In the genomic region with DNA sequence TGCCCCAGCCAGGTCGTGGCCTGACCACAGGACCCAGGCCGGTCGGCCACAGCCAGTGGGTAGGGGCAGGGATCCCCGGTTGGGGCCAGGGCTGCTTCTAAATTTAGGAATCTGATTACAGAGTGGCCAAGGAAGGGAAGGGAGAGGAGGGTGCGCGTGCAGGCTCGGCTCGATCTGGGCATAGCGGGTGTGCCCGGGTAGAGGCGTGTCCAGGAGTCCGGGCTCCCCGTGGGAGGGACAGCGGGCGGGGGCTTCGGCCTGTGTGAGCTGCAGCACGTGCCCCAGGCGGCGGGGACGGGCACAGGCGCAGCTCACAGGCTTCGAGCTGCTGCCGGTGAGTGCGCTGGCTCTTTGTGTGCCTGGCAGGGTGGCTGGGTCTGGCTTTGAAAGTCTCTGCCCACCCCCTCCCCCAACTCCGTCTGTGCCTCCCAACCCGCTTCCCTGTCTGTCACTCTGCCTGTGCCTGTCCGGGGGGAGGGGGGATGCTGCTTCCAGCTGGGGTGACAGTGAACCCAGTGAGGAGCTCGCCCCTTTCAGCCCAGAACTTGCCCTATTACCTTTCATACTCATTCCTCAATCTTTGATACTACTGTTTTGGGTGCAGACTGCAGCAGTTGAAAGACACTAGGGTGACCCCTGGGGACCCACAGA, we compare ENCODE assay signal across 8 mouse cellular contexts. TPM values are rescaled to one million over a fixed set of nuclear protein-coding genes. Genes with fewer than 3 reads are reported as not detected.
DNase-seq lines count a peak whose midpoint lies in the region; ATAC-seq and TF ChIP-seq lines count a peak whose summit lies in the region.

A gene (plus strand): TSS at position 235 of the 651 bp plus-strand sequence.

- 0 out of 2 replicates have a peak, but pooled peaks cover 8% of the 10 kb centered on the region for H3K36me3 ChIP-seq in intestine, embryonic 16.5 days (ENCODE audit: control insufficient read depth, insufficient read depth, low read length)
- peaks cover 19% of the 10 kb centered on the region for H3K36me3 ChIP-seq in limb, embryonic 14.5 days (ENCODE audit: control insufficient read depth, insufficient read depth, low read length)
- peaks cover 21% of the 10 kb centered on the region for H3K36me3 ChIP-seq in midbrain, embryonic 14.5 days (ENCODE audit: control insufficient read depth, insufficient read depth, low read length)
- H3K36me3 ChIP-seq in thymus, adult 2 months (ENCODE audit: control insufficient read depth, insufficient read depth, low read length): no peaks in the 10 kb centered on the region

- peak within 1 kb of the TSS; percentile 87 for H3K9ac ChIP-seq in intestine, embryonic 16.5 days (ENCODE audit: low read depth, low read length)
- H3K9ac ChIP-seq in limb, embryonic 14.5 days (ENCODE audit: low read depth, low read length, severe bottlenecking): peak within 1 kb of the TSS; percentile 86
- H3K9ac ChIP-seq in midbrain, embryonic 14.5 days (replicated peaks; ENCODE audit: low read length): peak within 1 kb of the TSS; percentile 95

- 5% methylated on average over 28 of the region's 28 CpGs for WGBS in intestine, embryonic 16.5 days
- WGBS in limb, embryonic 14.5 days: 3% methylated on average over 26 of the region's 28 CpGs
- WGBS in midbrain, embryonic 14.5 days: under 1% methylated on average over 28 of the region's 28 CpGs
- WGBS in thymus, adult 2 months: 3% methylated on average over 27 of the region's 28 CpGs

- TF ChIP-seq POLR2A in limb, embryonic 14.5 days (IDR thresholded peaks at IDR 0.05; ENCODE audit: borderline replicate concordance, extremely low read depth, insufficient read depth, insufficient read length): 0 out of 2 replicates have a peak, but pooled peaks have one; percentile 18
- no peak for TF ChIP-seq POLR2A in thymus, adult 2 months (IDR thresholded peaks at IDR 0.05; ENCODE audit: control insufficient read depth, extremely low read depth, insufficient read depth, low read length, poor library complexity)

- H3K4me1 ChIP-seq in intestine, embryonic 16.5 days (ENCODE audit: control insufficient read depth, insufficient read depth, low read length): peaks cover 49% of the 10 kb centered on the region
- H3K4me1 ChIP-seq in limb, embryonic 14.5 days (ENCODE audit: control insufficient read depth, insufficient read depth, low read length): peaks cover 46% of the 10 kb centered on the region
- peaks cover 57% of the 10 kb centered on the region for H3K4me1 ChIP-seq in midbrain, embryonic 14.5 days (ENCODE audit: control insufficient read depth, insufficient read depth, low read length)
- peaks cover 35% of the 10 kb centered on the region for H3K4me1 ChIP-seq in thymus, adult 2 months (replicated peaks; ENCODE audit: control insufficient read depth, insufficient read depth, low read length)

- H3K27ac ChIP-seq in intestine, embryonic 16.5 days (ENCODE audit: low read length): peak within 1 kb of the TSS; percentile 83
- H3K27ac ChIP-seq in limb, embryonic 14.5 days (replicated peaks; ENCODE audit: low read depth, low read length): peak within 1 kb of the TSS; percentile 91
- peak within 1 kb of the TSS; percentile 98 for H3K27ac ChIP-seq in midbrain, embryonic 14.5 days (replicated peaks; ENCODE audit: low read depth, low read length)
- H3K27ac ChIP-seq in thymus, adult 2 months (ENCODE audit: control insufficient read depth, insufficient read depth, low read length): no peak within 1 kb of the TSS; the same call in 1 of the 2 replicates

- no peaks in the 10 kb centered on the region for H3K9me3 ChIP-seq in intestine, embryonic 16.5 days (ENCODE audit: control insufficient read depth, low read length)
- H3K9me3 ChIP-seq in limb, embryonic 14.5 days (ENCODE audit: control insufficient read depth, low read length): 0 out of 2 replicates have a peak, but pooled peaks cover 3% of the 10 kb centered on the region
- H3K9me3 ChIP-seq in midbrain, embryonic 14.5 days (ENCODE audit: control insufficient read depth, low read length): no peaks in the 10 kb centered on the region

- H3K4me2 ChIP-seq in intestine, embryonic 16.5 days (ENCODE audit: low read depth, low read length): peak within 1 kb of the TSS; percentile 92
- H3K4me2 ChIP-seq in limb, embryonic 14.5 days (replicated peaks; ENCODE audit: low read depth, low read length, severe bottlenecking): peak within 1 kb of the TSS; percentile 82
- peak within 1 kb of the TSS; percentile 93 for H3K4me2 ChIP-seq in midbrain, embryonic 14.5 days (ENCODE audit: low read length)

- no peak for TF ChIP-seq CTCF in thymus, adult 2 months (IDR thresholded peaks at IDR 0.05; ENCODE audit: borderline replicate concordance, control insufficient read depth, extremely low read depth, insufficient read depth, low read length, poor library complexity)

- H3K4me3 ChIP-seq in intestine, embryonic 16.5 days (ENCODE audit: low read length): peak within 1 kb of the TSS; percentile 76
- H3K4me3 ChIP-seq in limb, embryonic 14.5 days (replicated peaks; ENCODE audit: low read length): peak within 1 kb of the TSS; percentile 87
- peak within 1 kb of the TSS; percentile 91 for H3K4me3 ChIP-seq in midbrain, embryonic 14.5 days (replicated peaks; ENCODE audit: low read depth, low read length)
- peak within 1 kb of the TSS; percentile 96 for H3K4me3 ChIP-seq in thymus, adult 2 months (ENCODE audit: control insufficient read depth, insufficient read depth, low read length)

- peak; percentile 20 to 42 for DNase-seq in left cerebral cortex, adult 18-20 months (ENCODE audit: low spot score in 2 of 2)
- no peak for DNase-seq in left cerebral cortex, adult 11 months (ENCODE audit: low spot score)
- DNase-seq in embryo, embryonic 10 days (ENCODE audit: low spot score): peak; percentile 88
- DNase-seq in limb, embryonic 14.5 days (ENCODE audit: low spot score): peak; percentile 62
- peak; percentile 87 for DNase-seq in midbrain, embryonic 14.5 days
- DNase-seq in thymus, adult 2 months: peak; percentile 49

- ATAC-seq in granulocyte monocyte progenitor cell, adult 5-6 weeks (replicated peaks; ENCODE audit: poor library complexity, severe bottlenecking): peak; percentile 42
- peak; percentile 36 for ATAC-seq in intestine, embryonic 16.5 days
- peak; percentile 24 for ATAC-seq in limb, embryonic 14.5 days (ENCODE audit: low FRiP score, low read depth)
- ATAC-seq in midbrain, embryonic 14.5 days (ENCODE audit: low FRiP score, low TSS enrichment): peak; percentile 74

- no peaks in the 10 kb centered on the region for H3K27me3 ChIP-seq in intestine, embryonic 16.5 days (replicated peaks; ENCODE audit: control insufficient read depth, insufficient read depth, low read length)
- no peaks in the 10 kb centered on the region for H3K27me3 ChIP-seq in limb, embryonic 14.5 days (ENCODE audit: control insufficient read depth, insufficient read depth, low read length)
- H3K27me3 ChIP-seq in midbrain, embryonic 14.5 days (ENCODE audit: control insufficient read depth, insufficient read depth, low read length): no peaks in the 10 kb centered on the region
- no peaks in the 10 kb centered on the region for H3K27me3 ChIP-seq in thymus, adult 2 months (ENCODE audit: control insufficient read depth, insufficient read depth, low read length)

RNA-seq across cellular contexts. Expression of the gene that starts here (rescaled TPM):
- 10 to 100 TPM; 17.6 to 17.7 TPM for total RNA-seq in left cerebral cortex, adult 18-20 months (2021)
- 3.1 and 6.9 TPM in 2 replicates for total RNA-seq in granulocyte monocyte progenitor cell, adult 5-6 weeks (2014; fragmentation: Nextera tagmentation)
- total RNA-seq in granulocyte monocyte progenitor cell, adult 5-6 weeks (2017): 3.4 and 5.2 TPM in 2 replicates
- polyA plus RNA-seq in intestine, embryonic 16.5 days (2015; fragmentation: Nextera tagmentation; extraction: Ambion mirVana): 6.5 and 9.0 TPM in 2 replicates
- polyA plus RNA-seq in limb, embryonic 14.5 days (2012; rRNA removed): 69.4 and 80.9 TPM in 2 replicates
- polyA plus RNA-seq in limb, embryonic 14.5 days (2014; fragmentation: Nextera tagmentation; extraction: Ambion mirVana): 9.8 and 10.2 TPM in 2 replicates
- 23.1 and 26.6 TPM in 2 replicates for polyA plus RNA-seq in midbrain, embryonic 14.5 days (2014; fragmentation: Nextera tagmentation; extraction: Ambion mirVana)
- 31.2 and 42.8 TPM in 2 replicates for polyA plus RNA-seq in thymus, adult 2 months (2012; rRNA removed)

Comparison
In these comparisons a context has a peak if more than half of its experiments do, and no peak if none do; other contexts are left out.
1. ATAC-seq: peak in every context shown above with its lines; median percentile 74 in midbrain, embryonic 14.5 days; 42 in granulocyte monocyte progenitor cell, adult 5-6 weeks; 36 in intestine, embryonic 16.5 days; 24 in limb, embryonic 14.5 days.